Mouse (Mus musculus) C2C12 (cell line): ENCODE data around the gene Pigq.

Source experiments
- CTCF ChIP-seq: IDR thresholded peaks from one replicate; pipeline ENCODE4 v1.5.1; 2011; ENCODE audit not compliant: control insufficient read depth, insufficient read depth, insufficient read length
- USF1 ChIP-seq: IDR thresholded peaks from one replicate; pipeline ENCODE4 v1.6.1; 2011; ENCODE audit warnings: low read depth, mild to moderate bottlenecking, control low read depth, moderate library complexity

GRCm38 (mm10) chr17:25911816-25912215, 32.9 kb downstream of the Pigq start:
- TF ChIP-seq USF1 (no peak), CTCF (no peak)
